In genomic region chrX:57337582-57337981, GRCm38 (mm10) we compare ENCODE assay signal across 18 mouse cellular contexts. TPM values are rescaled to one million over a fixed set of nuclear protein-coding genes. Genes with fewer than 3 reads are reported as not detected.
DNase-seq lines count a peak whose midpoint lies in the region; ATAC-seq and TF ChIP-seq lines count a peak whose summit lies in the region.
"Had no signal": no experiment of that assay in that cellular context is flagged by ENCODE, and none has a peak within 500 bp of the region (broad histone marks: within the 10 kb centered on the region; RNA-seq: fewer than 3 reads in every experiment).

No protein-coding gene starts in this region.

- no peak for TF ChIP-seq POLR2A in CH12.LX (IDR thresholded peaks at IDR 0.05; ENCODE audit: low read depth, low read length)

- in situ Hi-C loops in CH12.LX (cut with MboI; ENCODE audit: low pct_ligation_motif_present, low pct_unique_long_range_greater_than_20kb, low sequenced_read_pairs), result no loop called here

- no peak overlapping the region for H3K9ac ChIP-seq in liver, embryonic 15.5 days
- H3K9ac ChIP-seq in liver, embryonic 11.5 days (ENCODE audit: low read depth, low read length), result no peak overlapping the region
- peak overlapping the region; percentile 92 for H3K9ac ChIP-seq in CH12.LX (ENCODE audit: insufficient read depth, low read depth)
- no peak overlapping the region for H3K9ac ChIP-seq in midbrain, embryonic 14.5 days (replicated peaks; ENCODE audit: low read length)
- H3K9ac ChIP-seq: forebrain, embryonic 12.5 days; heart, embryonic 12.5 days; intestine, embryonic 15.5 days; limb, embryonic 15.5 days; lung, embryonic 15.5 days; neural tube, embryonic 15.5 days had no signal

- no peak overlapping the region for H3K27ac ChIP-seq in liver, embryonic 15.5 days (replicated peaks)
- no peak overlapping the region for H3K27ac ChIP-seq in liver, embryonic 11.5 days (ENCODE audit: low read depth, low read length)
- H3K27ac ChIP-seq in CH12.LX (ENCODE audit: insufficient read depth, low read depth), result peak overlapping the region; percentile 83
- no peak overlapping the region for H3K27ac ChIP-seq in midbrain, embryonic 14.5 days (replicated peaks; ENCODE audit: low read depth, low read length)
- H3K27ac ChIP-seq: forebrain, embryonic 12.5 days; intestine, embryonic 15.5 days; limb, embryonic 15.5 days; lung, embryonic 15.5 days; neural tube, embryonic 15.5 days had no signal

- H3K79me2 ChIP-seq in CH12.LX (replicated peaks; ENCODE audit: control insufficient read depth, extremely low read depth, insufficient read depth, poor library complexity, severe bottlenecking), result peaks cover 31% of the 10 kb centered on the region

- no peak for ATAC-seq in liver, embryonic 15.5 days (ENCODE audit: insufficient read depth)
- no peak for ATAC-seq in liver, embryonic 11.5 days (replicated peaks; ENCODE audit: low FRiP score)
- peak; percentile 67 for ATAC-seq in inflammation-experienced regulatory T-cells, adult 6 months
- no peak for ATAC-seq in midbrain, embryonic 14.5 days (ENCODE audit: low FRiP score, low TSS enrichment)
- ATAC-seq: intestine, embryonic 15.5 days had no signal

- no peaks in the 10 kb centered on the region for H3K27me3 ChIP-seq in liver, embryonic 15.5 days
- H3K27me3 ChIP-seq in liver, embryonic 11.5 days (replicated peaks; ENCODE audit: control insufficient read depth, insufficient read depth, low read length), result no peaks in the 10 kb centered on the region
- H3K27me3 ChIP-seq in CH12.LX (replicated peaks), result no peaks in the 10 kb centered on the region
- H3K27me3 ChIP-seq in midbrain, embryonic 14.5 days (ENCODE audit: control insufficient read depth, insufficient read depth, low read length), result no peaks in the 10 kb centered on the region
- H3K27me3 ChIP-seq: forebrain, embryonic 12.5 days; heart, embryonic 12.5 days; intestine, embryonic 15.5 days; limb, embryonic 15.5 days; lung, embryonic 15.5 days; neural tube, embryonic 15.5 days had no signal

- no peaks in the 10 kb centered on the region for H3K9me3 ChIP-seq in liver, embryonic 15.5 days (replicated peaks)
- no peaks in the 10 kb centered on the region for H3K9me3 ChIP-seq in liver, embryonic 11.5 days (ENCODE audit: control insufficient read depth, low read length)
- no peaks in the 10 kb centered on the region for H3K9me3 ChIP-seq in CH12.LX (replicated peaks; ENCODE audit: low read length)
- no peaks in the 10 kb centered on the region for H3K9me3 ChIP-seq in midbrain, embryonic 14.5 days (ENCODE audit: control insufficient read depth, low read length)
- H3K9me3 ChIP-seq: forebrain, embryonic 12.5 days; heart, embryonic 12.5 days; intestine, embryonic 15.5 days; limb, embryonic 15.5 days; lung, embryonic 15.5 days; neural tube, embryonic 15.5 days had no signal

- H3K4me2 ChIP-seq in liver, embryonic 15.5 days, result no peak overlapping the region
- H3K4me2 ChIP-seq in liver, embryonic 11.5 days, result no peak overlapping the region
- H3K4me2 ChIP-seq in CH12.LX (ENCODE audit: insufficient read depth, low read depth, poor library complexity, severe bottlenecking), result no peak overlapping the region
- H3K4me2 ChIP-seq in midbrain, embryonic 14.5 days (ENCODE audit: low read length), result no peak overlapping the region
- H3K4me2 ChIP-seq: forebrain, embryonic 12.5 days; limb, embryonic 15.5 days; neural tube, embryonic 15.5 days had no signal

- TF ChIP-seq EP300 in CH12.LX (IDR thresholded peaks at IDR 0.05; ENCODE audit: low read length), result no peak

- no peaks in the 10 kb centered on the region for H3K4me1 ChIP-seq in liver, embryonic 15.5 days (replicated peaks)
- no peaks in the 10 kb centered on the region for H3K4me1 ChIP-seq in liver, embryonic 11.5 days (replicated peaks; ENCODE audit: control insufficient read depth, insufficient read depth, low read length)
- peaks cover 2 to 11% of the 10 kb centered on the region in 2 experiments; a peak in 2 of 4 replicates for H3K4me1 ChIP-seq in CH12.LX (ENCODE audit: control insufficient read depth in 1 of 2, insufficient read depth in 2 of 2)
- no peaks in the 10 kb centered on the region for H3K4me1 ChIP-seq in midbrain, embryonic 14.5 days (ENCODE audit: control insufficient read depth, insufficient read depth, low read length)
- H3K4me1 ChIP-seq: forebrain, embryonic 12.5 days; heart, embryonic 12.5 days; intestine, embryonic 15.5 days; limb, embryonic 15.5 days; lung, embryonic 15.5 days; neural tube, embryonic 15.5 days had no signal

- no peak for TF ChIP-seq CTCF in CH12.LX (conservative IDR thresholded peaks at IDR 0.05 in 1 of 2, IDR thresholded peaks at IDR 0.05 in 1 of 2; ENCODE audit: low read depth in 2 of 2, low read length in 2 of 2)

- H3K36me3 ChIP-seq in liver, embryonic 15.5 days (replicated peaks), result no peaks in the 10 kb centered on the region
- no peaks in the 10 kb centered on the region for H3K36me3 ChIP-seq in liver, embryonic 11.5 days (ENCODE audit: control insufficient read depth, insufficient read depth, low read length)
- peaks cover 14 to 20% of the 10 kb centered on the region in 2 experiments for H3K36me3 ChIP-seq in CH12.LX (replicated peaks in 1 of 2; ENCODE audit: control insufficient read depth in 1 of 2, insufficient read depth in 1 of 2, low read length in 1 of 2)
- H3K36me3 ChIP-seq in midbrain, embryonic 14.5 days (ENCODE audit: control insufficient read depth, insufficient read depth, low read length), result no peaks in the 10 kb centered on the region
- H3K36me3 ChIP-seq: forebrain, embryonic 12.5 days; heart, embryonic 12.5 days; intestine, embryonic 15.5 days; limb, embryonic 15.5 days; lung, embryonic 15.5 days; neural tube, embryonic 15.5 days had no signal

- TF ChIP-seq RAD21 in CH12.LX (IDR thresholded peaks at IDR 0.05; ENCODE audit: low read depth, low read length), result no peak

- dilution Hi-C loops in CH12.LX (cut with MboI; ENCODE audit: extremely low pct_ligation_motif_present, extremely low pct_unique_long_range_greater_than_20kb, low sequenced_read_pairs), result no loop called here

- H3K4me3 ChIP-seq in liver, embryonic 15.5 days (replicated peaks), result 0 out of 2 replicates have a peak overlapping the region, but pooled peaks have one; percentile 14
- no peak overlapping the region for H3K4me3 ChIP-seq in liver, embryonic 11.5 days (ENCODE audit: low read depth, low read length)
- H3K4me3 ChIP-seq in CH12.LX (replicated peaks in 1 of 3; ENCODE audit: low read depth in 2 of 3, low read length in 2 of 3, poor library complexity in 1 of 3), result peak overlapping the region; percentile 55 to 83 (median 76)
- H3K4me3 ChIP-seq in midbrain, embryonic 14.5 days (replicated peaks; ENCODE audit: low read depth, low read length), result no peak overlapping the region
- H3K4me3 ChIP-seq: forebrain, embryonic 12.5 days; heart, embryonic 12.5 days; intestine, embryonic 15.5 days; limb, embryonic 15.5 days; lung, embryonic 15.5 days; neural tube, embryonic 15.5 days had no signal

- DNase-seq in liver, embryonic 11.5 days (ENCODE audit: low spot score), result no peak
- DNase-seq in 416B (ENCODE audit: low read depth) (peak; percentile 57), CH12.LX (ENCODE audit: extremely low read depth) (no peak), adipocyte (ENCODE audit: low spot score) (no peak)
- DNase-seq in Muller cell, postnatal 12 days (ENCODE audit: inconsistent ontology term), result no peak
- DNase-seq in midbrain, embryonic 14.5 days, result no peak
- DNase-seq: adrenal gland, postnatal 14 days; cerebellum, adult 9-11 months; embryo, embryonic 11 days; gastrocnemius, postnatal 36 days had no signal

TF ChIP-seq in CH12.LX, 34 proteins besides CTCF, POLR2A, EP300 and RAD21:
- no peak for TF ChIP-seq SIN3A (IDR thresholded peaks at IDR 0.05; ENCODE audit: low read length)
- TF ChIP-seq ZNF384 (IDR thresholded peaks at IDR 0.05; ENCODE audit: low read depth, low read length), result peak; percentile 68
- 0 out of 2 replicates have a peak, but pooled peaks have one; percentile 26 for TF ChIP-seq MYC (IDR thresholded peaks at IDR 0.05; ENCODE audit: low read depth, low read length)

RNA-seq across cellular contexts. Expression of gene Arhgef6, which starts 0.9 kb away (rescaled TPM):
- polyA plus RNA-seq in liver, embryonic 15.5 days (2015; fragmentation: Nextera tagmentation; extraction: Ambion mirVana), result 5.5 and 5.7 TPM in 2 replicates
- 6.9 and 8.4 TPM in 2 replicates for polyA plus RNA-seq in liver, embryonic 11.5 days (2014; fragmentation: Nextera tagmentation; extraction: Ambion mirVana)
- 68.9 and 69.8 TPM in 2 replicates for total RNA-seq in CH12.LX (2012; rRNA removed)
- total RNA-seq in CH12.LX (2014; rRNA removed), result 162 and 167 TPM in 2 replicates
- 206 and 230 TPM in 2 replicates for polyA plus RNA-seq in CH12.LX (2012; ENCODE audit: insufficient read length, low read depth)
- polyA plus RNA-seq in inflammation-experienced regulatory T-cells, adult 6 months (2017; shearing (Covaris generic)), result 10 to 100 TPM; 74.2 to 95.3 (median 80.3) TPM
- 6.6 and 9.4 TPM in 2 replicates for polyA plus RNA-seq in midbrain, embryonic 14.5 days (2014; fragmentation: Nextera tagmentation; extraction: Ambion mirVana)

RNA-seq across cellular contexts. Expression of gene Rbmx, which starts 55.3 kb away (rescaled TPM):
- polyA plus RNA-seq in liver, embryonic 15.5 days (2015; fragmentation: Nextera tagmentation; extraction: Ambion mirVana), result 24.0 and 24.8 TPM in 2 replicates
- 69.2 and 71.6 TPM in 2 replicates for polyA plus RNA-seq in liver, embryonic 11.5 days (2014; fragmentation: Nextera tagmentation; extraction: Ambion mirVana)
- 24.6 and 31.4 TPM in 2 replicates for total RNA-seq in CH12.LX (2012; rRNA removed)
- total RNA-seq in CH12.LX (2014; rRNA removed), result 27.8 and 29.1 TPM in 2 replicates
- polyA plus RNA-seq in CH12.LX (2012; ENCODE audit: insufficient read length, low read depth), result 49.9 and 56.3 TPM in 2 replicates
- 100 to 1,000 TPM in 1 of 3 experiments, 10 to 100 TPM in 2; 71.5 to 109 (median 89.7) TPM for polyA plus RNA-seq in inflammation-experienced regulatory T-cells, adult 6 months (2017; shearing (Covaris generic))
- polyA plus RNA-seq in midbrain, embryonic 14.5 days (2014; fragmentation: Nextera tagmentation; extraction: Ambion mirVana), result 187 and 248 TPM in 2 replicates

Comparison
In these comparisons a context has a peak if more than half of its experiments do, and no peak if none do; other contexts are left out.
1. H3K4me3 ChIP-seq: peak in liver, embryonic 15.5 days (single experiment) and CH12.LX (3 of 3); none in liver, embryonic 11.5 days (single experiment) and midbrain, embryonic 14.5 days (single experiment).